Mouse (Mus musculus): ENCODE measurements around the gene Atp8a2.
"Not testable (repeated sequence)": the region's sequence is repeated elsewhere in the genome, so short reads cannot be mapped to it uniquely, and the experiment has no call there.

The Atp8a2 gene

GRCm38 (mm10) chr14:59929190-59929589 is 267.8 kb downstream of the Atp8a2 start:
- in situ Hi-C loops (cut with MseI, MboI): not testable (repeated sequence)

GRCm38 (mm10) chr14:59928781-59929180 is 268.2 kb downstream of the Atp8a2 start:
- in situ Hi-C loops (cut with MseI, MboI): no loop called here

GRCm38 (mm10) chr14:59927804-59928203 is 269.2 kb downstream of the Atp8a2 start:
- in situ Hi-C loops (cut with MseI, MboI): no loop called here

- in situ Hi-C loops (cut with MseI, MboI): no loop called here
These were observed 277.1 kb downstream of the Atp8a2 start for GRCm38 (mm10) chr14:59919865-59920264.

GRCm38 (mm10) chr14:59903484-59904130 is 293.4 kb downstream of the Atp8a2 start:
- in situ Hi-C loops (cut with MseI, MboI): no loop called here

GRCm38 (mm10) chr14:59893971-59894370 is 303.0 kb downstream of the Atp8a2 start:
- in situ Hi-C loops (cut with MseI, MboI): no loop called here

- in situ Hi-C loops (cut with MseI, MboI): no loop called here
These were observed 304.9 kb downstream of the Atp8a2 start for GRCm38 (mm10) chr14:59892084-59892483.

- in situ Hi-C loops (cut with MseI, MboI): no loop called here
These were observed 305.5 kb downstream of the Atp8a2 start for GRCm38 (mm10) chr14:59891491-59891890.

GRCm38 (mm10) chr14:59890818-59891217 is 306.2 kb downstream of the Atp8a2 start:
- in situ Hi-C loops (cut with MseI, MboI): no loop called here

- in situ Hi-C loops (cut with MseI, MboI): no loop called here
These were observed 306.9 kb downstream of the Atp8a2 start for GRCm38 (mm10) chr14:59890107-59890506.

- in situ Hi-C loops (cut with MseI, MboI): no loop called here
These were observed 308.5 kb downstream of the Atp8a2 start for GRCm38 (mm10) chr14:59888446-59888845.

GRCm38 (mm10) chr14:59888046-59888445 is 308.9 kb downstream of the Atp8a2 start:
- in situ Hi-C loops (cut with MseI, MboI): no loop called here

- in situ Hi-C loops (cut with MseI, MboI): no loop called here
These were observed 309.7 kb downstream of the Atp8a2 start for GRCm38 (mm10) chr14:59887061-59887861.

GRCm38 (mm10) chr14:59883517-59884069 is 313.4 kb downstream of the Atp8a2 start:
- in situ Hi-C loops (cut with MseI, MboI): no loop called here

- in situ Hi-C loops (cut with MseI, MboI): no loop called here
These were observed 316.1 kb downstream of the Atp8a2 start for GRCm38 (mm10) chr14:59880829-59881228.

GRCm38 (mm10) chr14:59878248-59878647 is 318.7 kb downstream of the Atp8a2 start:
- in situ Hi-C loops (cut with MseI, MboI): no loop called here

- in situ Hi-C loops (cut with MseI, MboI): no loop called here
These were observed 320.5 kb downstream of the Atp8a2 start for GRCm38 (mm10) chr14:59876525-59876924.

- in situ Hi-C loops (cut with MseI, MboI): no loop called here
These were observed 328.6 kb downstream of the Atp8a2 start for GRCm38 (mm10) chr14:59868369-59868768.

GRCm38 (mm10) chr14:59867749-59868148 is 329.2 kb downstream of the Atp8a2 start:
- in situ Hi-C loops (cut with MseI, MboI): no loop called here

GRCm38 (mm10) chr14:59866001-59866400 is 331.0 kb downstream of the Atp8a2 start:
- in situ Hi-C loops (cut with MseI, MboI): no loop called here

GRCm38 (mm10) chr14:59862351-59862750 is 334.6 kb downstream of the Atp8a2 start:
- in situ Hi-C loops (cut with MseI, MboI): no loop called here

- in situ Hi-C loops (cut with MseI, MboI): no loop called here
These were observed 337.1 kb downstream of the Atp8a2 start for GRCm38 (mm10) chr14:59859830-59860229.

Data from mouse trophoblast stem cell (cell line).